In genomic region chr9:72955546-72955945, GRCm38 (mm10) we compare ENCODE assay signal across 9 mouse cellular contexts. TPM values are rescaled to one million over a fixed set of nuclear protein-coding genes. Genes with fewer than 3 reads are reported as not detected.
DNase-seq lines count a peak whose midpoint lies in the region; ATAC-seq lines count a peak whose summit lies in the region.
"Had no signal": no experiment of that assay in that cellular context is flagged by ENCODE, and none has a peak within 500 bp of the region (broad histone marks: within the 10 kb centered on the region; RNA-seq: fewer than 3 reads in every experiment).

No protein-coding gene starts in this region.

- no peak overlapping the region for H3K27ac ChIP-seq in kidney, embryonic 16.5 days (ENCODE audit: low read length)
- H3K27ac ChIP-seq in limb, embryonic 11.5 days (replicated peaks; ENCODE audit: low read depth, low read length) = no peak overlapping the region

- H3K9me3 ChIP-seq in kidney, embryonic 16.5 days (ENCODE audit: low read length) = no peaks in the 10 kb centered on the region
- no peaks in the 10 kb centered on the region for H3K9me3 ChIP-seq in limb, embryonic 11.5 days (ENCODE audit: control insufficient read depth, low read length)

- peaks cover 6% of the 10 kb centered on the region for H3K4me1 ChIP-seq in kidney, embryonic 16.5 days (ENCODE audit: insufficient read depth, low read length)
- H3K4me1 ChIP-seq in limb, embryonic 11.5 days (ENCODE audit: control insufficient read depth, insufficient read depth, low read length) = peaks cover 2% of the 10 kb centered on the region; the same call in 1 of the 2 replicates

- H3K36me3 ChIP-seq in kidney, embryonic 16.5 days (ENCODE audit: insufficient read depth, low read length) = no peaks in the 10 kb centered on the region
- H3K36me3 ChIP-seq in limb, embryonic 11.5 days (ENCODE audit: control insufficient read depth, insufficient read depth, low read length) = no peaks in the 10 kb centered on the region

- H3K9ac ChIP-seq in kidney, embryonic 16.5 days (replicated peaks; ENCODE audit: low read length) = no peak overlapping the region
- no peak overlapping the region for H3K9ac ChIP-seq in limb, embryonic 11.5 days (ENCODE audit: low read length)

- 12% methylated on average over 1 of the region's 1 CpGs for WGBS in kidney, embryonic 16.5 days
- WGBS in limb, embryonic 11.5 days = 9% methylated on average over 1 of the region's 1 CpGs

- no peak for ATAC-seq in kidney, embryonic 16.5 days (ENCODE audit: low FRiP score, low TSS enrichment)
- no peak for ATAC-seq in limb, embryonic 11.5 days (ENCODE audit: insufficient number of reproducible peaks, low FRiP score, low TSS enrichment, low read depth)

- no peak overlapping the region for H3K4me2 ChIP-seq in kidney, embryonic 16.5 days (replicated peaks; ENCODE audit: low read depth, low read length)
- H3K4me2 ChIP-seq in limb, embryonic 11.5 days (ENCODE audit: low read depth, severe bottlenecking) = no peak overlapping the region

- H3K4me3 ChIP-seq in kidney, embryonic 16.5 days (ENCODE audit: low read length) = no peak overlapping the region
- H3K4me3 ChIP-seq in limb, embryonic 11.5 days (ENCODE audit: low read depth, low read length) = no peak overlapping the region
- H3K4me3 ChIP-seq: myocyte had no signal

- peak; percentile 47 for DNase-seq in kidney, adult 18-20 months
- peak; percentile 84 for DNase-seq in CD4-positive, CD25-positive, alpha-beta regulatory T cell, adult 2 months (ENCODE audit: low read depth, low spot score)
- DNase-seq in MN1 (ENCODE audit: low spot score) = peak; percentile 10
- peak; percentile 60 for DNase-seq in embryo, embryonic 11 days
- DNase-seq in limb, embryonic 11.5 days (ENCODE audit: low spot score) = peak; percentile 63
- peak; percentile 42 for DNase-seq in right cerebral cortex, postnatal 14 days

- H3K27me3 ChIP-seq in kidney, embryonic 16.5 days (ENCODE audit: insufficient read depth, low read length) = no peaks in the 10 kb centered on the region
- no peaks in the 10 kb centered on the region for H3K27me3 ChIP-seq in limb, embryonic 11.5 days (ENCODE audit: control insufficient read depth, insufficient read depth, low read length)

RNA-seq across cellular contexts. Expression of gene Dyx1c1, which starts 3.0 kb away (rescaled TPM):
- polyA plus RNA-seq in kidney, embryonic 16.5 days (2015; fragmentation: Nextera tagmentation; extraction: Ambion mirVana) = 1.9 and 2.4 TPM in 2 replicates
- polyA plus RNA-seq in limb, embryonic 11.5 days (2014; fragmentation: Nextera tagmentation; extraction: Ambion mirVana) = 1.2 and 2.1 TPM in 2 replicates
- polyA plus RNA-seq: myocyte had no signal

RNA-seq across cellular contexts. Expression of gene Gm44503, which starts 3.1 kb away (rescaled TPM):
- not detected in 2 replicates for polyA plus RNA-seq in kidney, embryonic 16.5 days (2015; fragmentation: Nextera tagmentation; extraction: Ambion mirVana)
- 0.47 TPM in 1 of 2 replicates, not detected in the other for polyA plus RNA-seq in limb, embryonic 11.5 days (2014; fragmentation: Nextera tagmentation; extraction: Ambion mirVana)
- polyA plus RNA-seq: gonadal fat pad, adult 2 months had no signal

RNA-seq across cellular contexts. Expression of gene Ccpg1os, which starts 29.6 kb away (rescaled TPM):
- polyA plus RNA-seq in kidney, embryonic 16.5 days (2015; fragmentation: Nextera tagmentation; extraction: Ambion mirVana) = 19.5 and 23.7 TPM in 2 replicates
- 12.3 and 14.5 TPM in 2 replicates for polyA plus RNA-seq in limb, embryonic 11.5 days (2014; fragmentation: Nextera tagmentation; extraction: Ambion mirVana)

RNA-seq across cellular contexts. Expression of gene Ccpg1, which starts 29.7 kb away (rescaled TPM):
- polyA plus RNA-seq in kidney, embryonic 16.5 days (2015; fragmentation: Nextera tagmentation; extraction: Ambion mirVana) = 45.9 and 47.5 TPM in 2 replicates
- 14.6 and 15.8 TPM in 2 replicates for polyA plus RNA-seq in limb, embryonic 11.5 days (2014; fragmentation: Nextera tagmentation; extraction: Ambion mirVana)

RNA-seq across cellular contexts. Expression of gene Pygo1, which starts 30.1 kb away (rescaled TPM):
- polyA plus RNA-seq in kidney, embryonic 16.5 days (2015; fragmentation: Nextera tagmentation; extraction: Ambion mirVana) = 4.3 and 5.2 TPM in 2 replicates
- polyA plus RNA-seq in limb, embryonic 11.5 days (2014; fragmentation: Nextera tagmentation; extraction: Ambion mirVana) = 11.4 and 12.4 TPM in 2 replicates

Comparison
In these comparisons a context has a peak if more than half of its experiments do, and no peak if none do; other contexts are left out.
1. DNase-seq: peak in every context shown above with its lines; median percentile 84 in CD4-positive, CD25-positive, alpha-beta regulatory T cell, adult 2 months; 63 in limb, embryonic 11.5 days; 60 in embryo, embryonic 11 days; 47 in kidney, adult 18-20 months; 42 in right cerebral cortex, postnatal 14 days; 10 in MN1.